Mouse (Mus musculus) kidney, embryonic 15.5 days (tissue): ENCODE data around the gene Ush2a. TPM values are rescaled to one million over a fixed set of nuclear protein-coding genes. Genes with fewer than 3 reads are reported as not detected.
A peak's percentile ranks its signal among the peaks of the same experiment; 100 is the strongest.

ENCODE experiments used
- ATAC-seq: fragments of 200-750 bp; cut with Nextera tagmentation; replicated peaks from 2 replicates; pipeline ENCODE4 v1.8.0; 2017; ENCODE audit warnings: moderate TSS enrichment; ENCODE audit not compliant: low FRiP score
- H3K27ac ChIP-seq: fragments of 300-500 bp; sonication (generic); 2 replicates; pipeline ENCODE4 v1.5.1; 2015; ENCODE audit warnings: mild to moderate bottlenecking, inconsistent platforms
- H3K27me3 ChIP-seq: fragments of 300-500 bp; sonication (generic); 2 replicates; pipeline ENCODE4 v1.6.1; 2015; ENCODE audit warnings: inconsistent platforms
- H3K36me3 ChIP-seq: fragments of 300-500 bp; sonication (generic); 2 replicates; pipeline ENCODE4 v1.6.1; 2015; ENCODE audit warnings: inconsistent platforms
- H3K4me1 ChIP-seq: fragments of 300-500 bp; sonication (generic); 2 replicates; pipeline ENCODE4 v1.6.1; 2015; ENCODE audit warnings: inconsistent platforms
- H3K4me2 ChIP-seq: fragments of 300-500 bp; sonication (generic); 2 replicates; pipeline ENCODE4 v1.6.1; 2015; ENCODE audit warnings: moderate library complexity, mild to moderate bottlenecking, inconsistent platforms
- H3K4me3 ChIP-seq: fragments of 300-500 bp; sonication (generic); replicated peaks from 2 replicates; pipeline ENCODE4 v1.5.1; 2015; ENCODE audit warnings: mild to moderate bottlenecking, inconsistent platforms
- H3K9ac ChIP-seq: fragments of 300-500 bp; sonication (generic); 2 replicates; pipeline ENCODE4 v1.6.1; 2015; ENCODE audit warnings: mild to moderate bottlenecking, inconsistent platforms
- H3K9me3 ChIP-seq: fragments of 300-500 bp; sonication (generic); replicated peaks from 2 replicates; pipeline ENCODE4 v1.6.1; 2016; ENCODE audit warnings: inconsistent platforms
- WGBS: fragments of 180-500 bp; shearing (Covaris S2); methylation state at CpG from one replicate; pipeline ENCODE4 v1.1.7; 2015; ENCODE audit warnings: mixed read lengths; 5-methylcytosine and 5-hydroxymethylcytosine counted together
- polyA plus RNA-seq: library from polyadenylated mRNA; unstranded; fragments of >200 nt; fragmentation: Nextera tagmentation; extraction: Ambion mirVana; gene quantifications from 2 replicates; pipeline ENCODE4 v1.2.1, GENCODE M21; 2015

Gene Ush2a
- polyA plus RNA-seq, 1 experiment from 2014 or later, result 0.01 TPM

DNA sequence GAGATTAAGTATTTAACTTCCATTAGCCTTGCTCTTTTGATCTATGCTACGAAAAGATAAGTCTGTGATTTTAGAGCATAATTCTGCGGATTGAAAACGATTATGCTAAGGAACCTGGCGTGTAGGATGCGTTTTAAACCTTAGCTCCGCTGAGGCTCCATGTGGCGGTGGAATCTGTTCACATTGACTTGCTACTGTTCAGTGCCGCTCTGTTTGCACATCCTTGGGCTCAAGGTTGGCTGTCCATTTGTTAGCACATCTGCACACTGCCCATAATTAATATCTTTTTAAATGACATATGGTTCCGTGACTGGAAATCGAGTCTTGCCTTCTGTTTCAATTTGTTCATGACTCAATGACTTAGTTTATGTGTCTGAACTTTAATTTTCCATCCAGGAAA is 446.9 kb downstream of the Ush2a start:
- Histone ChIP-seq H3K36me3 (no peaks in the 10 kb centered on the region), H3K4me3 (no peak overlapping the region), H3K9me3 (no peaks in the 10 kb centered on the region), H3K4me1 (no peaks in the 10 kb centered on the region), H3K27me3 (no peaks in the 10 kb centered on the region), H3K27ac (no peak overlapping the region), H3K9ac (no peak overlapping the region), H3K4me2 (no peak overlapping the region)
- WGBS, result 93% methylated on average over 10 of the region's 10 CpGs
- no peak for ATAC-seq

DNA sequence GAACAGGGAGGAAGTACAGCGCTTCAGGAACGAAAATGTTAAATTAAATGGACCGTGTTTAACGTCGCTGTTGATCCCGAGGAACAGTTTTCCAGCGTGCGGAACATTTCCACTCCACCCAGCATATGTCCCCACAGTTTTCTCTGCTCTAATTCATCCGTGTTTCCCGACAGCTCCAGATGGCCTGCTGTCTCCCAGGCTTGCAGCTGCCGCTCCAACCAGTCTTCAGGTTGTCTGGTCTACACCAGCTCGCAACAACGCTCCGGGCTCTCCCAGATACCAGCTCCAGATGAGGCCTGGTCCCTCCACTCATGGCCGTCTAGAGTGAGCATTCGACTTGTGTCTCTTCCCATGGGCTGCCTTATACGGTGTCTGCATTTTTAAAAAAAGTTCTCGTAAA is 452.3 kb downstream of the Ush2a start:
- Histone ChIP-seq H3K9me3 (no peaks in the 10 kb centered on the region), H3K27me3 (no peaks in the 10 kb centered on the region), H3K4me1 (no peaks in the 10 kb centered on the region), H3K27ac (no peak overlapping the region), H3K4me3 (no peak overlapping the region), H3K9ac (no peak overlapping the region), H3K4me2 (no peak overlapping the region), H3K36me3 (no peaks in the 10 kb centered on the region)
- 82% methylated on average over 18 of the region's 18 CpGs for WGBS
- no peak for ATAC-seq

DNA sequence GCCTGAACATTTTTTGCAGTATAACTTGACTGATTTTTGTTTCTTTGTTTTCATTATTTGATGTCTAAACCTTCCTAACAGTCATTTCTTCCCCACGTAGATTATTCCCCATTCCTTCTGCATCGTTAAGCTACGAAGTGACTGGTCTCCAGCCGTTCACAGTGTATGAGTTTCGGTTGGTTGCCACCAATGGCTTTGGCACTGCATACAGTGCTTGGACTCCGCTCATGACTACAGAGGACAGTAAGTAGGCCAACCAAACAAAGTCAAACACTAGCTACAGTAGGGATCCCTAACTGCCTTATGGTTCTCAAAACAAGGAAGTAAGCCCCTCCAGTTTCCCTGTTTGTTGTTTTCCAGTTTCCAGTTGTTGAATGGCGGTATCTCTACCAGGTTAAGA is 453.1 kb downstream of the Ush2a start:
- H3K27ac ChIP-seq, result no peak overlapping the region
- H3K4me2 ChIP-seq, result no peak overlapping the region
- H3K27me3 ChIP-seq, result no peaks in the 10 kb centered on the region
- no peaks in the 10 kb centered on the region for H3K9me3 ChIP-seq
- no peak overlapping the region for H3K9ac ChIP-seq
- no peak overlapping the region for H3K4me3 ChIP-seq
- H3K4me1 ChIP-seq, result no peaks in the 10 kb centered on the region
- H3K36me3 ChIP-seq, result no peaks in the 10 kb centered on the region
- ATAC-seq, result no peak
- 86% methylated on average over 7 of the region's 7 CpGs for WGBS

DNA sequence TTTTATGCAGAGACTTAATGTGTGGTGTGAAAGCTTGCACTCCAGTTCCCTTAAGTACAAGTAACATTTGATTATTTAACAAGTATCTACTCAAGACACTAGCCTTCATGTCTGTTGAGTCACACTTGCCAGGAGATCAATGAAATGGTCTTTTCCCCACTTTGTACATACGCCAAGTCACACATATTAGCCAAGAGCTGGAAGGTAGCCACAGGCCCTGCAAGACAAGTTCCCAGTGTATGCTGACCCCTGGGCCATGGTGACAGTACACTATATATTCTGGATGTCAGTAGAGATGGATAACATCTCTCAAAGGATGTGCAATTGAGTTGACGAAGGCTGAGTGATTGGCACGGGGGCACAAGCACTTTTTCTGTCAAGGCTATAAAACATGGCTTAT is 455.1 kb downstream of the Ush2a start:
- H3K9ac ChIP-seq, result no peak overlapping the region

DNA sequence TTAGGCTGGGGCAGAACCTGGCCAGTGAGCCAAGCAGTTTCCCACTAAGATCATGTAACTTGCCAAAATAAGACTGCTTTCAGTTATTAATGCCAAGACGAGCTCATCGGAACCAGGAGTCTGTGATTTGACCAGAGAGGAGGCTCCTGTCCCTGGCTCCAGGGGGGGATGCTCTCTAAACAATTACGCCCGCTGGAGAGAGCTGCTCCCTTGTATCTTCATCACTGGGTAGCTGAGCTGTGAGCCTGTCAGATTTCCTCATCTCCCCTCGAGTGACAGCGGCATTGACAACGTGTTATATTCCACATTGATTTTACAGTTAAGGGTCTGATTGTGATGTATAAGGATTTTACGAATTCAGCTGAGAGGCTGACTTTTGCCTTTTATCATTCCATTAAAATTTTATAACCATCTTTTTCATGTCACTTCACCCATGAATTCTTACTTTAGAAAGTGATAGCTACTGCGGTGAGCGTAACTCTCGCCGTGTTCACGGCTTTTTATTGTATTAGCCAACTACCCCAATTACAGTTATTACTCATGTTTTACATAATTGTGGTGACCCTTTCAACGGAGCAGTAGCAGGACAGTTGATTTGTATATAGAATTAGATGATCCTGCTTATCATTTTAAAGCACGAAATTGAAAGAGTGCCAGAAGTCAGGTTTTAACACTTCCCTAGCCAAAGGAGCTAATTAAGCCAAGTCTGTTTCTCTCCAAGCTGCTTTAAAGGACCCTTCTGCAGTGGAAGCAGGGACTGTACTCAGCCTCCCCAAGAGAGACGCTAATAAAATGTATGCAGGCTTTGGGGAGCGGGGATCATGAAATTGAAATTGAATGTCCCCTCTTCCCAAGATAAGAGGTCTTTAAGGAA is 463.5 kb downstream of the Ush2a start:
- Histone ChIP-seq H3K27me3 (no peaks in the 10 kb centered on the region), H3K4me2 (no peak overlapping the region), H3K9ac (no peak overlapping the region), H3K27ac (no peak overlapping the region), H3K9me3 (no peaks in the 10 kb centered on the region), H3K4me1 (no peaks in the 10 kb centered on the region), H3K36me3 (no peaks in the 10 kb centered on the region), H3K4me3 (no peak overlapping the region)
- no peak for ATAC-seq
- WGBS, result 64% methylated on average over 17 of the region's 17 CpGs

More for the DNA sequence above, 455.1 kb downstream of the Ush2a start:
- WGBS, result 72% methylated on average over 3 of the region's 3 CpGs
- no peak for ATAC-seq
- Histone ChIP-seq H3K4me2 (no peak overlapping the region), H3K27ac (no peak overlapping the region), H3K27me3 (no peaks in the 10 kb centered on the region), H3K4me1 (no peaks in the 10 kb centered on the region), H3K36me3 (no peaks in the 10 kb centered on the region), H3K9me3 (no peaks in the 10 kb centered on the region), H3K4me3 (no peak overlapping the region)

DNA sequence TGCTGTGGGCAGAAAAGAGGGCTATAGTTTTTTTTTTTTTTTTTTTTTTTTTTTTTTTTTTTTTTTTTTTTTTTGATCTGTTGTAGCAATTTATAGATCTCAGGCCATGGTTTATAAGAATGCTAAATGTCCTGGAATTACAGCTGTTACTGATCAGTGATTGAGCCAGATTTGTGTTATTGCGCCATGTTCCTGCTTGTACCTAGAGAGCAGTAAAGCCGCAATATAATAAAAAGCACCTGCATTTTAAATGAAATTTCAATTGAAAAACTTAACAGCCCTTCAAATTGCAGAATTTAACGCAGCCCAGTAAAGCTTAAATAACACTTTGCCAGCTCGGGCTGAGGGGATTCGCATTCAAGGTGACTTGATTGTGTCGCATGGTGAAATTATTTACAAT is 465.1 kb downstream of the Ush2a start:
- Histone ChIP-seq H3K9ac (no peak overlapping the region), H3K9me3 (no peaks in the 10 kb centered on the region), H3K36me3 (no peaks in the 10 kb centered on the region), H3K4me2 (no peak overlapping the region), H3K4me1 (no peaks in the 10 kb centered on the region), H3K27me3 (no peaks in the 10 kb centered on the region), H3K27ac (no peak overlapping the region), H3K4me3 (no peak overlapping the region)
- no peak for ATAC-seq
- WGBS, result 82% methylated on average over 6 of the region's 6 CpGs

DNA sequence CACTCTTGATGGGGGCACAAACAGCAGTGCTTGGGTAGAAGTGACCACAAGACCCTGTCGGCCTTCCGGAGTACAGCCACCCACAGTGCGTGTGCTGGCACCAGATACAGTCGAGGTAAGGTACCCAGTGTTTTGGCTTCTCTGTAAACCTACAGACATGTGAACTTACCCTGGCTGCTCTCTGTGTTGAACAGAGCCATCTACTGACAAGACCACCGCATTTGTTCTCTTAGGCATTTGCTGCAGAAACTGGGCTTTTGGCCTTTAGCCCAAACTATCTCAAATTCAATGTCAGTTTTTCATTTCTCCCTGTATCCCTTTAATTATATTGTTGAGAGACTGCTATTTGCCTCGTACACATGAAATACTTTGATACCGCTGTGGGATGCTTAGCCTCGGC is 466.8 kb downstream of the Ush2a start:
- no peak overlapping the region for H3K4me3 ChIP-seq
- H3K4me1 ChIP-seq, result no peaks in the 10 kb centered on the region
- no peak overlapping the region for H3K9ac ChIP-seq
- no peak for ATAC-seq
- H3K36me3 ChIP-seq, result no peaks in the 10 kb centered on the region
- no peaks in the 10 kb centered on the region for H3K27me3 ChIP-seq
- 84% methylated on average over 8 of the region's 8 CpGs for whole genome bisulfite sequencing
- no peak overlapping the region for H3K27ac ChIP-seq
- no peak overlapping the region for H3K4me2 ChIP-seq
- no peaks in the 10 kb centered on the region for H3K9me3 ChIP-seq

DNA sequence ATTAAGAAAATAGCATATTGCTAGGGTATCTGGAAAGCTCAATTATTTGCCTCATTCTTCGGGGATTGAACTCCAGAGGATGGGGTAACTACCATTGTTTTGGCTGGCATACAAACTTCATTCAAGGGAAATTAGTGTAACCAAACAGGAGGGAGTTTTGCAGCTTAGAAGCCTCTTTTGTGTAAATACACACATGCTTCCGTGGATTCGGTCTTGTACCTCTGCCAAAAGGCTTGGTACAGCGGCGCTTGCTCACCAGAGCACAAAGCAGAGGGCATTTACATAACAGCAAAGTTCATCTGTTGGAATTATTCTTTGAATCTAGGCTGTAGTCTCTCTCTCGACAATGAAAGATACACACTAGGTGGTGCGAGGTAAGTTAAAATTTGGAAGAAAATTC is 467.4 kb downstream of the Ush2a start:
- no peaks in the 10 kb centered on the region for H3K4me1 ChIP-seq
- H3K27ac ChIP-seq, result no peak overlapping the region
- no peak overlapping the region for H3K4me2 ChIP-seq
- no peak for ATAC-seq
- H3K36me3 ChIP-seq, result no peaks in the 10 kb centered on the region
- H3K27me3 ChIP-seq, result no peaks in the 10 kb centered on the region
- no peak overlapping the region for H3K4me3 ChIP-seq
- H3K9me3 ChIP-seq, result no peaks in the 10 kb centered on the region
- WGBS, result 83% methylated on average over 7 of the region's 7 CpGs
- H3K9ac ChIP-seq, result no peak overlapping the region

DNA sequence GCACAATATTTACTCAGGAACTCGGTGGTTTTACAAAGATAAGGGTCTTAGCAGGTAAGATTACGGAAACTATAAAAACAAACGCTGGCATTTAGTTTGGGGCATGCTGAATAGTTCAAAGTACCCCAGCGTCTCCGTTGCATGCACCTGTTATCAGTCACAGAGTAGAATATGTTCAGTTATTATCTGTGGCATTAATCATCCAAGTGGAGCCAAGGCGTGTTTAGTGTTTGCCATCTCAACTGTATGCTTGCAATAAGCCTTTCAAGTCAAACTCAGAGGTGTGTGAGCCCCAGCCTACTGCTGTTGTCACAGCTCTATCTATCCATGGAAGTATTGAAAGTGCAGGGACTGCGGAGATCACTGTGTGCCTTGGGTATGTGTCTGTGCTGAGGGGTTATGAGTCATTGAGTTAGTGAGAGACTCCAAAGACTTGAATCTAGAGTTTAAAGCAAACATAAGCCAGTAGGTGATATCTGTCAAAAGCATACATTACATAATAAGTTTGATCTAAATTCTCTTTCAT is 473.0 kb downstream of the Ush2a start:
- H3K36me3 ChIP-seq, result no peaks in the 10 kb centered on the region
- ATAC-seq, result no peak
- WGBS, result 83% methylated on average over 7 of the region's 7 CpGs
- no peaks in the 10 kb centered on the region for H3K9me3 ChIP-seq
- H3K4me2 ChIP-seq, result no peak overlapping the region
- no peak overlapping the region for H3K9ac ChIP-seq
- H3K27ac ChIP-seq, result no peak overlapping the region
- no peaks in the 10 kb centered on the region for H3K4me1 ChIP-seq
- no peaks in the 10 kb centered on the region for H3K27me3 ChIP-seq
- H3K4me3 ChIP-seq, result no peak overlapping the region

DNA sequence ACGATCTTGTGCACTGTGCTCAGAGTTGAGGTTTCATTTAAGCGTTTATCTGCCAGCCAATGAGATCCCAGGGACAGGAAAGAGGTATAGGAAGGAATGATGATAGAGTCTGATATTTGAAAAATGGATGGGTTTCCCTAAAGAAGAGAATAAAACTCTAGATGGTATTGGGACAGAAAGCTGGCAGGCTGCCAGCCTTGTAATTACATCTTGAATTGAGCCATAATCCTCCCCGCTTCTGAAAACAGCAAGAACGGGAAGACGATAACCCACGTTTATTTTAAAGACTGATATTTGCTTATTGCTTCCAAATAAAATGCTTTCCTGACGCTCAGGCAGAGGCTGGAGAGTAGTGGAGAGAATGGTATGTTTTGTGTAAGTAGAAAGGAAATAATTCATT is 481.1 kb downstream of the Ush2a start:
- Histone ChIP-seq H3K27ac (no peak overlapping the region), H3K27me3 (no peaks in the 10 kb centered on the region), H3K9ac (no peak overlapping the region), H3K9me3 (no peaks in the 10 kb centered on the region), H3K4me3 (no peak overlapping the region), H3K36me3 (no peaks in the 10 kb centered on the region), H3K4me1 (no peaks in the 10 kb centered on the region), H3K4me2 (no peak overlapping the region)
- 55% methylated on average over 7 of the region's 7 CpGs for WGBS
- ATAC-seq, result no peak

DNA sequence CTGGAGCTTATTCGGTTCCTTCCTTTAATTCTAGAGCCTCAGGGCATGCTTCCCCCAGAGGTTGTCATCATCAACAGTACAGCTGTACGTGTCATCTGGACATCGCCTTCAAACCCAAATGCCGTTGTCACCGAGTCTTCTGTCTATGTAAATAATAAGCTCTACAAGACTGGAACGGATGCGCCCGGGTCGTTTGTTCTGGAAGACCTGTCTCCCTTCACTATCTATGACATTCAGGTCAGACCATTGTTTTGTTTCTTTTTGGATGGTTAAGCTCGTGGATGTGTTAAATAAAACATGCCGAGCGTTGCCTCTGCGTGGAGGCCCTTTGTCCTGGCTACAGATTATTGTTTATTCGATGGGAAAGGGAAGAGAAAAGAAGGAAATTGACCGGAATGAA is 493.2 kb downstream of the Ush2a start:
- H3K27ac ChIP-seq, result no peak overlapping the region
- no peak overlapping the region for H3K4me3 ChIP-seq
- no peak overlapping the region for H3K9ac ChIP-seq
- no peak overlapping the region for H3K4me2 ChIP-seq
- no peaks in the 10 kb centered on the region for H3K9me3 ChIP-seq
- 42% methylated on average over 15 of the region's 15 CpGs for WGBS
- no peaks in the 10 kb centered on the region for H3K36me3 ChIP-seq
- no peaks in the 10 kb centered on the region for H3K27me3 ChIP-seq
- peak; percentile 56 for ATAC-seq
- no peaks in the 10 kb centered on the region; the same call in 1 of the 2 replicates for H3K4me1 ChIP-seq

DNA sequence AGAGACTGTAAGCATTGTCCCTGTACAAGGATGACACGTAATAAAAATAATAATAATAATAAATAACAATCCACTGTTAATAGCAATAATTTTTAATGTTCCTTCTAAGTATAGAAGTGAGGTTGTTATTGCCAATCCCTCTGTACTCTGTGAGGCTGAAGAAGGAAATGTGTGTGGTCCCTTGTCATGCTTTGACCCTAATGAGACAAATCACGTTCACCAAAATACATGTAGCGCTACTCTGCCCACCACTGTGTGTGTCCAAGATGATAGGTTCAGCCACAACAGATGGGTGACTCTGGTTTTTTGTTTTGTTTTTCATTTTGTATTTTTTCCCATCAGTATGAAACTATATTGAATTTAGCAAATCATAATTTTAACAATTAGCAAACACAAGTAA is 498.7 kb downstream of the Ush2a start:
- Histone ChIP-seq H3K36me3 (no peaks in the 10 kb centered on the region), H3K4me3 (no peak overlapping the region), H3K27ac (no peak overlapping the region), H3K9me3 (no peaks in the 10 kb centered on the region), H3K4me1 (no peaks in the 10 kb centered on the region), H3K27me3 (no peaks in the 10 kb centered on the region), H3K9ac (no peak overlapping the region), H3K4me2 (no peak overlapping the region)
- 68% methylated on average over 3 of the region's 3 CpGs for WGBS
- no peak for ATAC-seq

DNA sequence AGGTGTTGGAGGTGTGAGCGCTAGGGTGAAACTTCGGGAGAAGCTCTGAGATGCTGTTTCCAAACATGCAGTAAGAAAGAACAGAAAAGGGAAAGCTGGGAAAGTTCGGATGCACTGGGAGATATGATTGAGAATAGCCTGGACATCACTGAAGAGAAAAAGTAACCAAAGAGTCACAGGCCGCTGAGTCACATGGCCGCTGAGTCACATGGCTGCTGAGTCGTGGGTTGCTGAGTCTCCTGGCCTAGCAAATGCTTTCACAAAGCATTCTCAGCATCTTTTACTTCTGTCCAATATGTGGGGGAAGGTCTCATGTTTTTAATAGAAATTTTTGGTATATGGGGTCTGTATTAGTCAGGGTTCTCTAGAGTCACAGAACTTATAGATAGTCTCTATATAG is 500.6 kb downstream of the Ush2a start:
- no peak for ATAC-seq
- H3K4me2 ChIP-seq, result no peak overlapping the region
- H3K4me3 ChIP-seq, result no peak overlapping the region
- no peak overlapping the region for H3K9ac ChIP-seq
- WGBS, result 86% methylated on average over 6 of the region's 6 CpGs
- H3K27ac ChIP-seq, result no peak overlapping the region
- H3K9me3 ChIP-seq, result no peaks in the 10 kb centered on the region
- H3K27me3 ChIP-seq, result no peaks in the 10 kb centered on the region
- no peaks in the 10 kb centered on the region for H3K4me1 ChIP-seq
- H3K36me3 ChIP-seq, result no peaks in the 10 kb centered on the region
